Mouse (Mus musculus): ENCODE measurements around the gene Tle4. TPM values are rescaled to one million over a fixed set of nuclear protein-coding genes. Genes with fewer than 3 reads are reported as not detected.

Gene Tle4
- polyA plus RNA-seq, 1 experiment = 5.4 TPM

DNA sequence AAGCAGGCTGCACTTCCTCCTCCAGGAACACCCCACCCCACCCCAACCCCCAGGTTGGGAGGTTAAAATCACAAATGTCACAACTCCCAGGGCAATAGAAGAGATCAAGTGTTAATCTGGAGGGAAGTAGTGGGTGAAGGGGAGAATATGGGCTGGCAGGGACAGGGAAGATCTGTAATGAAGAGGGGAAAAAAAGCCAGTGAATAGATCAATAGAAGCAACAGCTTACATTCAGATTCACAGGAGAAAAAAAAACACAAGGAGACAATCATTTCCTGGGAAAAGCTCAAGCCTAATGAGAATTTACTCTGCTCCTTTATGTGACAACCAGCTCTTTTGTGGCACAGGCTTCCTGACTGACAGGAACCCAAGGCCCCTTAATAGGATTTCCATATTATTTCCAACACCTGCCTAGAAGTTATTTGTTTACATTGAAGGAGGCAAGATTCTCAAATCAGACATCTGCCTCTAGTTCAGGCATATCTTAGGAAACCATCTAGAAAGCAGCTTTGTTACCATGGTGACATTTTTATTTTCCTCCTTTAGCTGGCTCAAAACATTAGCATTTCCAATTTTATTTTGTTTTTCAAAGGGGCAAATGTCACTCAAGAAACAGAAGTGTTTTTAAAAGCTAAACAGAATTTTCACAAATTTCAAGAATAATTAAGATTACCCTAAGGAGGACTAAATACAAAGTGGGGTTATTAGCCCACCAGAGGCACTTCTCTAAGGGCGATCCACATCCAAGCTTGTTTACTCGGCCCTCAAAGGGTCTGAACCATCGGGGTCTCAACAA lies 90.8 kb downstream of the Tle4 start:
- no peak for TF ChIP-seq GATA1 (IDR thresholded peaks at IDR 0.05; ENCODE audit: borderline replicate concordance, low read length)
- no peak for TF ChIP-seq FLI1 (IDR thresholded peaks at IDR 0.05; ENCODE audit: low read length)
- H3K4me1 ChIP-seq = peaks cover 26% of the 10 kb centered on the region
- no peaks in the 10 kb centered on the region for H3K27me3 ChIP-seq (replicated peaks)
- H3K36me3 ChIP-seq (replicated peaks; ENCODE audit: low read length) = peaks cover 13% of the 10 kb centered on the region
- no peaks in the 10 kb centered on the region for H3K9me3 ChIP-seq
- H3K4me3 ChIP-seq (replicated peaks) = no peak overlapping the region

GRCm38 (mm10) chr19:14505885-14506548 lies 91.8 kb downstream of the Tle4 start:
- TF ChIP-seq FLI1 (IDR thresholded peaks at IDR 0.05; ENCODE audit: low read length) (no peak), GATA1 (IDR thresholded peaks at IDR 0.05; ENCODE audit: borderline replicate concordance, low read length) (no peak)

DNA sequence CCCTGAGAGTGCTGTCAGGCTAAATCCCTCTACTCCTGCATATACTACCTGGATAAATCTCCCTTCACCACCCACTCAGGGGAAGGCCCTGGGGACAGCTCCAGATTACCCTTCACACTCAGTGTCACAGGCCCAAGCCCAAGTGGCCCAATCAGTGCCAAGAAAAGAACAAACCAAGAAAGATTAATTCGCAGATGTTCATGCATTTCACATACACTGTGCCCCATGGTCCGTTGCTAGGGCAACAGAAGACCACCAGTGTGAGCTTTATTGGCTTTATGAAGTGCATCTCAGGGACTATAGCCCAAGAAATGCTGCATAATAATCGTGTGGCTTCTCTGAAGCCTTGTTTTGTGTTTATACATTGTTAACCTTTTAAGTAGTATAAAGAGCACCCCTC lies 92.5 kb downstream of the Tle4 start:
- H3K27me3 ChIP-seq (replicated peaks) = no peaks in the 10 kb centered on the region
- H3K4me3 ChIP-seq (replicated peaks) = no peak overlapping the region
- peaks cover 10% of the 10 kb centered on the region for H3K36me3 ChIP-seq (replicated peaks; ENCODE audit: low read length)
- peaks cover 31% of the 10 kb centered on the region for H3K4me1 ChIP-seq
- H3K9me3 ChIP-seq = no peaks in the 10 kb centered on the region
- TF ChIP-seq GATA1 (IDR thresholded peaks at IDR 0.05; ENCODE audit: borderline replicate concordance, low read length) (no peak), FLI1 (IDR thresholded peaks at IDR 0.05; ENCODE audit: low read length) (no peak)

More at GRCm38 (mm10) chr19:14505885-14506548, 91.8 kb downstream of the Tle4 start:
- Histone ChIP-seq H3K4me3 (replicated peaks) (peak overlapping the region; percentile 64), H3K4me1 (peaks cover 31% of the 10 kb centered on the region), H3K9me3 (no peaks in the 10 kb centered on the region), H3K27me3 (replicated peaks) (no peaks in the 10 kb centered on the region), H3K36me3 (replicated peaks; ENCODE audit: low read length) (peaks cover 10% of the 10 kb centered on the region)

DNA sequence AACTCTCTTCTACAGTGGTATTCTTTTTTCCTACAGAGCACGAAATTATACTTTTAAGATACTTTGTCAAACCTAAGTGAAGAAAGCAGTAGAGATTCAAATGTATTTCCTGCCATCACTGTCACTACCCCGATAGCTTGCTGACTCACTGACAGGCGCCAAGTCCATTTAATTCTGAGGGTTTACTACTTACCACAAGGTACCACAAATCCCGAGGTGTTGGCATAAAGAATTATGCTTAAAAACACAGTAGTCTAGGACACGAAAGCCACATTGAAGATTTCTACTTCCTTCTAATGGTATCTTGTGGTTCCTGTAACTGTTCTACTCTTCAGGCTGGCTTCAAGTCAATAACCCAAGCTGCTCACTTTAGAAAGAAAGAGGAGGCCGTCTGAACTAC lies 94.0 kb downstream of the Tle4 start:
- no peak for TF ChIP-seq GATA1 (IDR thresholded peaks at IDR 0.05; ENCODE audit: borderline replicate concordance, low read length)
- no peak for TF ChIP-seq FLI1 (IDR thresholded peaks at IDR 0.05; ENCODE audit: low read length)
- H3K36me3 ChIP-seq (replicated peaks; ENCODE audit: low read length) = peaks cover 10% of the 10 kb centered on the region
- peaks cover 35% of the 10 kb centered on the region for H3K4me1 ChIP-seq
- H3K27me3 ChIP-seq (replicated peaks) = no peaks in the 10 kb centered on the region
- no peaks in the 10 kb centered on the region for H3K9me3 ChIP-seq
- no peak overlapping the region for H3K4me3 ChIP-seq (replicated peaks)

GRCm38 (mm10) chr19:14502234-14502633 lies 95.6 kb downstream of the Tle4 start:
- Histone ChIP-seq H3K4me3 (replicated peaks) (no peak overlapping the region), H3K27me3 (replicated peaks) (no peaks in the 10 kb centered on the region), H3K9me3 (no peaks in the 10 kb centered on the region), H3K4me1 (peaks cover 21% of the 10 kb centered on the region), H3K36me3 (replicated peaks; ENCODE audit: low read length) (peaks cover 11% of the 10 kb centered on the region)
- TF ChIP-seq GATA1 (IDR thresholded peaks at IDR 0.05; ENCODE audit: borderline replicate concordance, low read length) (no peak), FLI1 (IDR thresholded peaks at IDR 0.05; ENCODE audit: low read length) (no peak)

DNA sequence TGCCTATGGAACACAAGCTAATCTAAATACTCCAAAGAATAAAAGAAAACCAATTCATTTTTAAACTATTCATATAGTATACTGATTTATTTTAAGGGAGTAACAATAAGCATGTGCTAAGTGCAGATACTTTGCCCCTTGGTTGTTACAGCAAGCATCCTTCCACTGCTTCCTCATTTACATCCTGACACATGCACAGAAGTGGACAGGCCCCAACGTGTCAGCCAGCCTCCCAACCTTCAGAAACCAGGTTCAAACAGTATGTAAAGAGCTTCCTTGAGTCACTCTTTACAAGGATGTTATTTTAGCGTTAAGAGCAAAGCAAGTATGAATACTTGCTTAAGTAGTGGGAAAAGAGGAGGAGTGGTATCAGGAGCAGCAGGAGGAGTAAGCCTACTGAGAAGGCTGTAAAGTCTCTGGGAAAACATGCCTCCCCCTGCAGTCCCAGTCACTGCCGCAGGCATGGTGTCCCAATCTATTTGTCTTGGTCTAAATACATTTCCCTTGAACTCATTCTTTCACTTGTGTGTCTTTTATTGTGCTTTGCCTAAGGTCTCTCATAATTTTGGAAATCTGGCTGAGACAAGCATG lies 97.9 kb downstream of the Tle4 start:
- peaks cover 11% of the 10 kb centered on the region for H3K36me3 ChIP-seq (replicated peaks; ENCODE audit: low read length)
- H3K9me3 ChIP-seq = no peaks in the 10 kb centered on the region
- no peak overlapping the region for H3K4me3 ChIP-seq (replicated peaks)
- peaks cover 9% of the 10 kb centered on the region for H3K4me1 ChIP-seq
- H3K27me3 ChIP-seq (replicated peaks) = no peaks in the 10 kb centered on the region
- TF ChIP-seq FLI1 (IDR thresholded peaks at IDR 0.05; ENCODE audit: low read length) = no peak
- TF ChIP-seq GATA1 (IDR thresholded peaks at IDR 0.05; ENCODE audit: borderline replicate concordance, low read length) = no peak

DNA sequence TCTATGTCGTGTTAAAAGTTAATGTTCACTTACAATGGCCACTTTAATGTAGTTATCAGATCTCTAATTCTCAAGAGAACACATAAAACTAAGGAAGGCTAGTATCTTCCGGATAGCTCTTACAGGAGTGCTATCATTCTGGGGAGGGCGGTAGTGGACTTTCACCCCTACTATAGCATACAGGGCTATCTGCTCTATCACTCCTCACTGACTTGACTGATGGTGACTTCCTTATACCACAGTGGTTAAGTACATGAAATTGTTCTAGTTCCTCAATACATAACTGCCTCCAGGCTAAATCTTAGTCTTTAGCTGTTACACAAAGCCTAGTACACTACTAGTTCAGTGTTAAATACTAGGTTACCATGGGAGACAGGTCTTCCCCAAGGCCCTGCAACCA lies 104.8 kb downstream of the Tle4 start:
- no peaks in the 10 kb centered on the region; the same call in 1 of the 2 replicates for H3K4me1 ChIP-seq
- no peaks in the 10 kb centered on the region for H3K9me3 ChIP-seq
- no peak overlapping the region for H3K4me3 ChIP-seq (replicated peaks)
- H3K27me3 ChIP-seq (replicated peaks) = no peaks in the 10 kb centered on the region
- H3K36me3 ChIP-seq (replicated peaks; ENCODE audit: low read length) = peaks cover 11% of the 10 kb centered on the region
- TF ChIP-seq GATA1 (IDR thresholded peaks at IDR 0.05; ENCODE audit: borderline replicate concordance, low read length) = no peak
- TF ChIP-seq FLI1 (IDR thresholded peaks at IDR 0.05; ENCODE audit: low read length) = no peak

GRCm38 (mm10) chr19:14487180-14487579 lies 110.7 kb downstream of the Tle4 start:
- no peak for TF ChIP-seq GATA1 (IDR thresholded peaks at IDR 0.05; ENCODE audit: borderline replicate concordance, low read length)
- TF ChIP-seq FLI1 (IDR thresholded peaks at IDR 0.05; ENCODE audit: low read length) = no peak
- Histone ChIP-seq H3K27me3 (replicated peaks) (no peaks in the 10 kb centered on the region), H3K4me1 (peaks cover 9% of the 10 kb centered on the region), H3K4me3 (replicated peaks) (no peak overlapping the region), H3K36me3 (replicated peaks; ENCODE audit: low read length) (no peaks in the 10 kb centered on the region), H3K9me3 (no peaks in the 10 kb centered on the region)

GRCm38 (mm10) chr19:14485176-14485575 lies 112.7 kb downstream of the Tle4 start:
- Histone ChIP-seq H3K4me1 (peaks cover 14% of the 10 kb centered on the region), H3K27me3 (replicated peaks) (no peaks in the 10 kb centered on the region), H3K36me3 (replicated peaks; ENCODE audit: low read length) (peaks cover 6% of the 10 kb centered on the region), H3K4me3 (replicated peaks) (no peak overlapping the region), H3K9me3 (no peaks in the 10 kb centered on the region)
- TF ChIP-seq GATA1 (IDR thresholded peaks at IDR 0.05; ENCODE audit: borderline replicate concordance, low read length) (no peak), FLI1 (IDR thresholded peaks at IDR 0.05; ENCODE audit: low read length) (no peak)

Data from megakaryocyte, embryonic 14.5 days (primary cell).